In the genomic region with DNA sequence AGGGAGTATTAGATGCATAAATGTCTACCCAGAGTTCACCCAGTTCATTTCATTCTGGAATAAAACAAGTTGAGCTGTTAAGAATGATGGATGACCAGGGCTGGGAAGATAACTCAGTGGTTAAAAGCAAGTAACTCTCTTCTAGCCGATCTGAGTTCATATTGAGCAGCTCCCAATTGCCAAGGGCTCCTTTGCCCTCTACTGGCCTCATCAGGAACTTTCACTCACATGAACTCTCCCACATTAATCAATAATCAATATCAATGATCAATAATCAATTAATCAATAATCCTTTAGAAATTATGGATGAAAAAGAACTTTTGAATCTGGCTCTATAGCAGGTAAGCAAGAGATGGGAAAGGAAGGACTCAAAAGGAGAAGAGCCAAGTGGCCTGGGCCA, we compare ENCODE assay signal across 21 mouse cellular contexts.
"Had no signal": no experiment of that assay in that cellular context is flagged by ENCODE, and none has a peak within 500 bp of the region (broad histone marks: within the 10 kb centered on the region; RNA-seq: fewer than 3 reads in every experiment).

No protein-coding gene starts in this region.

- H3K27ac ChIP-seq: limb, embryonic 12.5 days; limb, embryonic 15.5 days; liver, embryonic 14.5 days; lung, embryonic 15.5 days; midbrain, embryonic 12.5 days; midbrain, embryonic 15.5 days; neural tube, embryonic 12.5 days; neural tube, embryonic 15.5 days had no signal

- DNase-seq: kidney, adult 11 months; kidney, adult 8-10 months; kidney, postnatal 25 days; left cerebral cortex, postnatal 4 days; lung, adult 18-20 months; lung, postnatal 10 days; lung, postnatal 36 days; right cerebral cortex, adult 18-20 months; right cerebral cortex, postnatal 14 days; right cerebral cortex, postnatal 4 days; thymus, adult 2 months; thymus, postnatal 14 days; thymus, postnatal 4 days had no signal

- H3K36me3 ChIP-seq: limb, embryonic 12.5 days; limb, embryonic 15.5 days; lung, embryonic 15.5 days; midbrain, embryonic 12.5 days; midbrain, embryonic 15.5 days; neural tube, embryonic 12.5 days; neural tube, embryonic 15.5 days had no signal

- H3K27me3 ChIP-seq: limb, embryonic 12.5 days; limb, embryonic 15.5 days; lung, embryonic 15.5 days; midbrain, embryonic 12.5 days; midbrain, embryonic 15.5 days; neural tube, embryonic 12.5 days; neural tube, embryonic 15.5 days had no signal

- H3K4me1 ChIP-seq: limb, embryonic 12.5 days; limb, embryonic 15.5 days; lung, embryonic 15.5 days; midbrain, embryonic 12.5 days; midbrain, embryonic 15.5 days; neural tube, embryonic 12.5 days; neural tube, embryonic 15.5 days had no signal

- H3K4me2 ChIP-seq: limb, embryonic 12.5 days; limb, embryonic 15.5 days; lung, embryonic 15.5 days; midbrain, embryonic 12.5 days; midbrain, embryonic 15.5 days; neural tube, embryonic 12.5 days; neural tube, embryonic 15.5 days had no signal

- H3K4me3 ChIP-seq: limb, embryonic 12.5 days; limb, embryonic 15.5 days; lung, embryonic 15.5 days; midbrain, embryonic 12.5 days; midbrain, embryonic 15.5 days; neural tube, embryonic 12.5 days; neural tube, embryonic 15.5 days had no signal

- H3K9ac ChIP-seq: limb, embryonic 12.5 days; limb, embryonic 15.5 days; liver, embryonic 14.5 days; lung, embryonic 15.5 days; midbrain, embryonic 12.5 days; midbrain, embryonic 15.5 days; neural tube, embryonic 12.5 days; neural tube, embryonic 15.5 days had no signal

- H3K9me3 ChIP-seq: limb, embryonic 12.5 days; limb, embryonic 15.5 days; lung, embryonic 15.5 days; midbrain, embryonic 12.5 days; midbrain, embryonic 15.5 days; neural tube, embryonic 12.5 days; neural tube, embryonic 15.5 days had no signal

- ATAC-seq: midbrain, embryonic 15.5 days had no signal
